Mouse (Mus musculus): ENCODE results near the gene Naa25.

GRCm38 (mm10) chr5:121444870-121445269, 47.1 kb downstream of the Naa25 start:
- TF ChIP-seq CTCF (IDR thresholded peaks at IDR 0.05; ENCODE audit: control insufficient read depth, insufficient read depth, insufficient replicate concordance, low read depth, low read length) (no peak), POLR2A (IDR thresholded peaks at IDR 0.05; ENCODE audit: control insufficient read depth, low read depth, low read length) (no peak)

Data from testis, adult 2 months (tissue).